Mouse (Mus musculus) spleen, adult 2 months (tissue): Measurements from ENCODE around the gene Gm4553.

Source experiments
- CTCF ChIP-seq: fragments of 200-500 bp; IDR thresholded peaks from 2 replicates; pipeline ENCODE4 v1.5.1; 2011; ENCODE audit warnings: mild to moderate bottlenecking, inconsistent platforms; ENCODE audit not compliant: insufficient read depth, insufficient read length, insufficient replicate concordance; ENCODE audit errors: extremely low read depth
- POLR2A ChIP-seq: fragments of 200-500 bp; IDR thresholded peaks from 2 replicates; pipeline ENCODE4 v1.6.1; 2011; ENCODE audit warnings: low read depth, low read length, inconsistent platforms

DNA sequence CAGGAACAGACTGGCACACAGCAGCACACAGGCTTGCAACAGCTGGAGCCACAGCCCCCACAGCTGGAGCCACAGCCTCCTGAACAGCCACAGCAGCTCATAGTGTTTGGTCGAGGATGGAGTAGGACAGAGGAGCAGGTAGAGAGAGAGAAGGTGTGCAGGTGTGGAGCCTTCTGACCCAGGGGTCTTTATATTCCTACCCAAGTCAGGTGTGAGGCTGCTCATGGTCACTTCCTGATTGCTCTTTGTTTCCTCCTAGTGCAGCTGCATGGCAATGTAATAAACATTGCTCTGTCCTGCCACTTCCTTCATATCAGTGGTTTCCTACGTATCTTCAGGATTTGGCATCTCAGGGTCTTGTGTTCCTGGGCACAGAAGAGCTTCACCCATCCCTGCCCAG lies 24.8 kb upstream of the Gm4553 start, which contains the start of gene Gm10153:
- TF ChIP-seq POLR2A (no peak), CTCF (no peak)
